Mouse (Mus musculus) cerebellum, postnatal 14 days (tissue): Measurements from ENCODE around the gene Slc7a8.

Experiments
- DNase-seq, 2 experiments: peaks; one replicate each; pipeline ENCODE4 v3.0.0; 2021; ENCODE audit warnings: mixed read lengths in 2 of 2

Gene Slc7a8

DNA sequence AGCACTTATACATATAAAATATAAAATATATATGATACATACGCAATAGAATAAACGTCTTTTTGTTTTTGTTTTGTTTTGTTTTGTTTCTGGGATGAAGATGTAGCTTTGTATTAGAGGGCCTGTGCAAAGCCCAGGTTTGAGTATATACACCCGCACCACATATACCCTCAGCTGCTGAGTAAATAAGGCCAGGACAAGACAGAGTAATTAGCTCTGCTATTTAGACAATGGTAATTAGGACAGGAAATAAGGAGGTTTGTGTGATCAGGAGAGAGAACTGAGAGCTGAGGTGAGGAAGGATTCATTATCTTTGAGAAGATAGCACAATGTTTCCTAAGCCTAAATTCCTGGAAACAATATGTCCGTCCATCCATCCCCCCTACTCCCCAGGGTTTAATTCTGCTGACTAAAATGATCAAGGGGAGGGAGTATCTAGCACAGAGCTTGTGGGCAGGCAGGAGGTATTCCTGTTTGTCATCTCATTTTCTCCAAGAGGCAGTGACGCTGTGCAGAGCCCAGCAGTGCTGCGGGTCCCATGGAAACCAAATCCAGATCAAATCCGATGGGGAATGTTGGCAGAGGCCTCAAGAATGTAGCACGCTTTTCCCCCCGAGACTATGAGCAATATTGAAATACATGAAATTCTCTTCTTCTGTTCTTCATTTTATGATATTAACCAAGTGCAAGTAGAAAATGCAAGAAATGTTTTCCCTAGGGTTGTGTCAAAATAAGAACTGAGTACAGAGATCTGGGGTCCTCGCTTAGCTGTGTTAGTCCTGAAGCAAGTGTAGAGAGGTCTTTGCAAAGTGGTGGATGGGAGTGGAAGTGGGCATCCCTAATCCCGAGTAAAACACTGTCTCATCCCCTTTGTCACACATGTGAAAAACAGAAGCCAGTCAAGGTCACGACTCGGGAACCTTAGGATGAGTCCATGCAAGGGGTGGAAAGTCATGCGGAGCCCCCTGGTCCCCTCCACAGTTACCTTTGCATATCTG is 44.9 kb downstream of the Slc7a8 start:
- no peak for DNase-seq

DNA sequence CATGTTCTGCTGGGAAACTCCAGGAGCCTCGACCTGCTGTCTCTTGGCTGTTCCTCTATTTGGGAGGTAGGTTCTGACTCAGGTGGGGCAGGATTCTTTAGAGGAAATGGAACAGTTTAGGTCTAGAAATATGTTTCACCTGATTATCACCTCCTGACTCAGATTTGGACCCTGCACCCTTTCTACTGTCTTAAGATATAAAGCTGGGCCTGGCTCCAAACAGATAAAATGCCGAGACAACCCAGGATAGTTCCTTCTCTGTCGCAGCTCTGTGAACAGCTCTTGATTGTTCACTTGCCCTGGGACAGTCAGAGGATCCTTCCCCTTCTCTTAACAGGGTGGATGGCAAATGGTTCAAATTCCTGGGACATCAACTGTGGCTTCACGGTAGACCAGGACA is 46.5 kb downstream of the Slc7a8 start:
- DNase-seq: no peak

GRCm38 (mm10) chr14:54734004-54734403 is 47.7 kb downstream of the Slc7a8 start:
- DNase-seq: no peak

DNA sequence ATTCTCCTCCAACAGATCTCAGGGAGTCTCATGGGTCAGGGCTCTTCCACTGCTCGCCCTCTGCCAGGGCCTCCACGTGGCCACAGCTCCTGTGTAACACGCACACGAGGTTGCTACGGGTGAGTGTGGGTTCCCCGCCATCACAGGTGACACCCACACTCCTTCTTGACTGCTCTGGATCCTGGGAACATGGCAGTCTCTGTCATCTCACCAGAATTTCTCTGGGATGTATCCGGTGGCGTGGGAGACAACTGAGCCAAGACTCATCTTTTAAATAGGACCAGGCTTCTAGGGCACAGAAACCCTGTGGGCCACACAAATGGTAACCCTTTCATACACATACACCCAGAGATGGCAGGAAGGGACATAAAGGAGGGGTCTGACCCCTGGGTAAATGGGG is 49.5 kb downstream of the Slc7a8 start:
- no peak for DNase-seq

DNA sequence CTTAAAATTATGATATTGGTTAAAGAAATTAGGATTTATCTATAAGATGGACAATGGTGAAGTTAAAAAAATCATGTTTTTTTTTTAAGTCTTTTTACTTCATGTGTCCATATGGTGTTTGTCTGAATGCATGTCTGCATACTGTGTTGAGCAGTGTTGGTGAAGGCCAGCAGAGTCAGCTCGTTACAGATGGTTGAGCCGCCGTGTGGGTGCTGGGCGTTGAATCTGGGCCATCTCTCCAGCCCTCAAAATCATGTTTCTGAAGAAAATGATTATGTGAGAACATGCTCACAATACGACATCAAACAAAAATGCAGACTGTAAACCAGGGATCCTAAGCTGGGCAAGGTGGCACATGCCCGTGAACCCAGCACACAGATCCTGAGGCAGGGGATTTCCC is 51.4 kb downstream of the Slc7a8 start:
- peak; percentile 68 to 69 for DNase-seq

GRCm38 (mm10) chr14:54728823-54729653 is 52.7 kb downstream of the Slc7a8 start:
- DNase-seq: peak; percentile 64 to 71

GRCm38 (mm10) chr14:54727565-54727964 is 54.2 kb downstream of the Slc7a8 start:
- DNase-seq: no peak

GRCm38 (mm10) chr14:54724049-54724448 is 57.7 kb downstream of the Slc7a8 start:
- no peak for DNase-seq

- DNase-seq: peak; percentile 66 to 73
These were observed 60.0 kb downstream of the Slc7a8 start for GRCm38 (mm10) chr14:54721711-54722110.

GRCm38 (mm10) chr14:54720654-54721350 is 60.9 kb downstream of the Slc7a8 start:
- DNase-seq: peak; percentile 75 to 79

DNA sequence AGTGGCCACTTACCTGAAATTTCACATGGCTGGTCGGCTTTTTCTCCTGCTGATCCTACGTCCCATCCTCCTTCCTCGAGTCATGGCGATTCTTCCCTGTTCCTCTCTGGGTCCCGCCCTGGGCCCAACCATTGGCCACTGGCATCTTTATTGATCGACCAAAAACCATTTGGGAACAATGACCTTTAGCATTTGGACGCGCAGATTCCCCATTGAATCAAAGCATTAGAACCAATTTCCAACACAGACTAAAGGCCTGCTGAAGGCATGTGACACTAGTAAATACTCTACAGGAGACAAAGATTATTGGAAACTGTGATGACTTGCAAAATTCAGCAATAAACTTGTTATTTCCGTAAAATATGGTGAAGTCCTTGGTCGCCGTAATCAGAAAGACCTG is 61.7 kb downstream of the Slc7a8 start:
- no peak for DNase-seq

DNA sequence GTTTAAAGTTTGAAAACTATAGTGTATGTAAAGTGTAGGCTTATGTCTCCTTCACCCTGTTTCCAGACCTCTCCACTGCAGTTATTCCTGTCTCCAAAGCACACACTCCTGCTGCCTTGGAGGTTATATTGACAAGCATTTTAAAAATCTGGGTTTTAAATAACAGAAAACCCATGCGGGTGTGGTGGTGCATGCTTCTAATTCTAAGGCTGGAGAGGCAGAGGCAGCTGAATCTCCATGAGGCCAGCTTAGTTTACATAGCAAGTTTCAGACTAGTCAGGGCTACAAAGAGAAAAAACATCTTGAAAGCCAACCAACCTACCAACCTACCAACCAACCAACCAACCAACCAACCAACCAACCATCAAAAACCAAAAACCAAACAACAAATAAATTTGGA is 66.3 kb downstream of the Slc7a8 start:
- no peak for DNase-seq

- peak; percentile 53 to 55 for DNase-seq
These were observed 67.1 kb downstream of the Slc7a8 start for GRCm38 (mm10) chr14:54714617-54715081.

GRCm38 (mm10) chr14:54714121-54714520 is 67.6 kb downstream of the Slc7a8 start:
- DNase-seq: peak; percentile 84 to 90

GRCm38 (mm10) chr14:54712861-54713260 is 68.9 kb downstream of the Slc7a8 start:
- DNase-seq: no peak

- DNase-seq: no peak
These were observed 69.7 kb downstream of the Slc7a8 start, which contains the start of gene Cebpe for GRCm38 (mm10) chr14:54712074-54712473. Gene Cebpe, minus strand, starts transcription at chr14:54712174.

- no peak for DNase-seq
These were observed 72.7 kb downstream of the Slc7a8 start for GRCm38 (mm10) chr14:54709054-54709453.

GRCm38 (mm10) chr14:54706589-54707320 is 75.0 kb downstream of the Slc7a8 start:
- DNase-seq: no peak

DNA sequence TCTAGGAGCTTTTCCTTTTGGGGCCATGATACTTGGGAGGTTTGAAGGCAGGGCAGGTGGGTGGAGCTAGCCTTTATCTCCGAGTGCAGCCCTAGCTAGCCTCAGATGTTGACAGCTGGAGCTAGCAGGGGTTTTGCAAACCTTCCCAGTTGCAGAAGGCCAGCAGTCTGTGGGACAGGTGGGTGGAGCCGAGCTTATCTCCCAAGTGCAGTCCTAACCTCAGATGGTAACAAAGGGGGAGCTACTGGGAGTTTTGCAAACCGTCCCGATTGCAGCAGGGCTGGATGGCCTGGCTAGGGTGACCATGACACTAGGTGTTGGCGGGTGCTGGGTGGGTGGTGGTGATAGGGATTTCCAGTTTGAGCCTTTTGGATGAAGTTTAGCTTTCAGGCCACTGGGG is 75.9 kb downstream of the Slc7a8 start:
- DNase-seq: no peak

GRCm38 (mm10) chr14:54703207-54703606 is 78.5 kb downstream of the Slc7a8 start:
- DNase-seq: no peak

DNA sequence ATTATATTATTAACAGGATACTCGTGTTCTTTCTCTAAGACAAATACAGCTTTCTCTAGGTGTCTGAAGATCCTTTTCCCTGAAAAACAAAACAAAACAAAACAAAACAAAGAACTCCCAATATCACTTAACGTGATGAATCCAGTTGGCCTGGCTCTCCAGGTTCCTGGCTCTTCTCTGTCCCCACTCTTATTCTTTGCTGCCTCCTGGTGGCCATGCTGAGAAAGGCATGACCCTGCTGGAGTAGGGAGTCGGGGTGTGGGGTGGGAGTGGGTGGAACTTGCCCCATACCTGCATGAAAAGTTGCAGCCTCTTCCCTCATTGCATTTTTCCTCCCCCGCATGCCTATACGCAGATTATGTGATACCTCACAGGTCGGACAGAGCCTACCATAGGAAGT is 80.4 kb downstream of the Slc7a8 start:
- peak; percentile 83 to 94 for DNase-seq

GRCm38 (mm10) chr14:54699586-54699985 is 82.2 kb downstream of the Slc7a8 start:
- no peak for DNase-seq
